Mouse (Mus musculus): ENCODE measurements around the gene Slc9b2. TPM values are rescaled to one million over a fixed set of nuclear protein-coding genes. Genes with fewer than 3 reads are reported as not detected.

Gene Slc9b2
- polyA plus RNA-seq, 1 experiment, result 1.4 TPM

- Histone ChIP-seq H3K4me1 (ENCODE audit: control insufficient read depth, insufficient read depth, low read length) (no peaks in the 10 kb centered on the region), H3K27ac (ENCODE audit: insufficient read depth, low read length) (no peak overlapping the region), H3K4me3 (ENCODE audit: insufficient read depth, low read length) (no peak overlapping the region)
- TF ChIP-seq POLR2A (IDR thresholded peaks at IDR 0.05; ENCODE audit: low read depth, low read length) (no peak), CTCF (IDR thresholded peaks at IDR 0.05; ENCODE audit: borderline replicate concordance, insufficient read depth, low read length) (no peak)
Measured at GRCm38 (mm10) chr3:135304060-135304459, 3.4 kb upstream of the Slc9b2 start.

- H3K27ac ChIP-seq (ENCODE audit: insufficient read depth, low read length), result no peak overlapping the region
- no peak for TF ChIP-seq CTCF (IDR thresholded peaks at IDR 0.05; ENCODE audit: borderline replicate concordance, insufficient read depth, low read length)
- no peak for TF ChIP-seq POLR2A (IDR thresholded peaks at IDR 0.05; ENCODE audit: low read depth, low read length)
- H3K4me1 ChIP-seq (ENCODE audit: control insufficient read depth, insufficient read depth, low read length), result no peaks in the 10 kb centered on the region
- H3K4me3 ChIP-seq (ENCODE audit: insufficient read depth, low read length), result no peak overlapping the region
Measured at GRCm38 (mm10) chr3:135304566-135304965, 2.9 kb upstream of the Slc9b2 start.

- H3K27ac ChIP-seq (ENCODE audit: insufficient read depth, low read length), result no peak overlapping the region
- TF ChIP-seq POLR2A (IDR thresholded peaks at IDR 0.05; ENCODE audit: low read depth, low read length) (no peak), CTCF (IDR thresholded peaks at IDR 0.05; ENCODE audit: borderline replicate concordance, insufficient read depth, low read length) (no peak)
- H3K4me3 ChIP-seq (ENCODE audit: insufficient read depth, low read length), result no peak overlapping the region
- no peaks in the 10 kb centered on the region for H3K4me1 ChIP-seq (ENCODE audit: control insufficient read depth, insufficient read depth, low read length)
Measured at GRCm38 (mm10) chr3:135312916-135313491, 5.5 kb downstream of the Slc9b2 start.

- Histone ChIP-seq H3K4me1 (ENCODE audit: control insufficient read depth, insufficient read depth, low read length) (no peaks in the 10 kb centered on the region), H3K27ac (ENCODE audit: insufficient read depth, low read length) (no peak overlapping the region), H3K4me3 (ENCODE audit: insufficient read depth, low read length) (no peak overlapping the region)
- TF ChIP-seq CTCF (IDR thresholded peaks at IDR 0.05; ENCODE audit: borderline replicate concordance, insufficient read depth, low read length) (no peak), POLR2A (IDR thresholded peaks at IDR 0.05; ENCODE audit: low read depth, low read length) (no peak)
Measured at GRCm38 (mm10) chr3:135313727-135314126, 6.2 kb downstream of the Slc9b2 start.

GRCm38 (mm10) chr3:135314811-135315210 lies 7.3 kb downstream of the Slc9b2 start:
- no peak overlapping the region for H3K27ac ChIP-seq (ENCODE audit: insufficient read depth, low read length)
- H3K4me3 ChIP-seq (ENCODE audit: insufficient read depth, low read length), result no peak overlapping the region
- no peak for TF ChIP-seq POLR2A (IDR thresholded peaks at IDR 0.05; ENCODE audit: low read depth, low read length)
- no peak for TF ChIP-seq CTCF (IDR thresholded peaks at IDR 0.05; ENCODE audit: borderline replicate concordance, insufficient read depth, low read length)
- H3K4me1 ChIP-seq (ENCODE audit: control insufficient read depth, insufficient read depth, low read length), result no peaks in the 10 kb centered on the region

GRCm38 (mm10) chr3:135315720-135316425 lies 8.4 kb downstream of the Slc9b2 start:
- Histone ChIP-seq H3K4me3 (ENCODE audit: insufficient read depth, low read length) (no peak overlapping the region), H3K4me1 (ENCODE audit: control insufficient read depth, insufficient read depth, low read length) (no peaks in the 10 kb centered on the region), H3K27ac (ENCODE audit: insufficient read depth, low read length) (no peak overlapping the region)
- TF ChIP-seq POLR2A (IDR thresholded peaks at IDR 0.05; ENCODE audit: low read depth, low read length), result no peak
- TF ChIP-seq CTCF (IDR thresholded peaks at IDR 0.05; ENCODE audit: borderline replicate concordance, insufficient read depth, low read length), result no peak

GRCm38 (mm10) chr3:135318331-135318730 lies 10.8 kb downstream of the Slc9b2 start:
- H3K4me3 ChIP-seq (ENCODE audit: insufficient read depth, low read length), result no peak overlapping the region
- H3K4me1 ChIP-seq (ENCODE audit: control insufficient read depth, insufficient read depth, low read length), result no peaks in the 10 kb centered on the region
- TF ChIP-seq CTCF (IDR thresholded peaks at IDR 0.05; ENCODE audit: borderline replicate concordance, insufficient read depth, low read length) (no peak), POLR2A (IDR thresholded peaks at IDR 0.05; ENCODE audit: low read depth, low read length) (no peak)

GRCm38 (mm10) chr3:135324354-135324753 lies 16.9 kb downstream of the Slc9b2 start:
- TF ChIP-seq POLR2A (IDR thresholded peaks at IDR 0.05; ENCODE audit: low read depth, low read length), result no peak
- no peak for TF ChIP-seq CTCF (IDR thresholded peaks at IDR 0.05; ENCODE audit: borderline replicate concordance, insufficient read depth, low read length)
- Histone ChIP-seq H3K27ac (ENCODE audit: insufficient read depth, low read length) (no peak overlapping the region), H3K4me3 (ENCODE audit: insufficient read depth, low read length) (no peak overlapping the region), H3K4me1 (ENCODE audit: control insufficient read depth, insufficient read depth, low read length) (no peaks in the 10 kb centered on the region)

More at GRCm38 (mm10) chr3:135318331-135318730, 10.8 kb downstream of the Slc9b2 start:
- no peak overlapping the region for H3K27ac ChIP-seq (ENCODE audit: insufficient read depth, low read length)

- no peak overlapping the region for H3K27ac ChIP-seq (ENCODE audit: insufficient read depth, low read length)
- no peaks in the 10 kb centered on the region for H3K4me1 ChIP-seq (ENCODE audit: control insufficient read depth, insufficient read depth, low read length)
- TF ChIP-seq CTCF (IDR thresholded peaks at IDR 0.05; ENCODE audit: borderline replicate concordance, insufficient read depth, low read length) (no peak), POLR2A (IDR thresholded peaks at IDR 0.05; ENCODE audit: low read depth, low read length) (no peak)
- H3K4me3 ChIP-seq (ENCODE audit: insufficient read depth, low read length), result no peak overlapping the region
Measured at GRCm38 (mm10) chr3:135327176-135327575, 19.7 kb downstream of the Slc9b2 start.

- Histone ChIP-seq H3K4me1 (ENCODE audit: control insufficient read depth, insufficient read depth, low read length) (no peaks in the 10 kb centered on the region), H3K27ac (ENCODE audit: insufficient read depth, low read length) (no peak overlapping the region), H3K4me3 (ENCODE audit: insufficient read depth, low read length) (no peak overlapping the region)
- TF ChIP-seq CTCF (IDR thresholded peaks at IDR 0.05; ENCODE audit: borderline replicate concordance, insufficient read depth, low read length) (peak; percentile 32; the same call in 1 of the 2 replicates), POLR2A (IDR thresholded peaks at IDR 0.05; ENCODE audit: low read depth, low read length) (no peak)
Measured at GRCm38 (mm10) chr3:135327601-135328000, 20.1 kb downstream of the Slc9b2 start.

Measured in embryonic fibroblast, embryonic 13.5 days (primary cell).